Mouse (Mus musculus): ENCODE data around the gene Fcer2a.

Gene Fcer2a

GRCm38 (mm10) chr8:3676131-3676992 lies 17.6 kb downstream of the Fcer2a start, which contains the start of gene Trappc5:
Trappc5 (plus strand) TSS chr8:3676299.
- DNase-seq: peak; percentile 93

- no peak for DNase-seq
Observed at GRCm38 (mm10) chr8:3674671-3675070, 19.3 kb downstream of the Fcer2a start.

- peak; percentile 89 for DNase-seq
Observed at GRCm38 (mm10) chr8:3671980-3672491, 21.9 kb downstream of the Fcer2a start, which contains the start of gene Fcor. Fcor (minus strand) TSS chr8:3672362.

GRCm38 (mm10) chr8:3670388-3670787 lies 23.6 kb downstream of the Fcer2a start:
- DNase-seq: peak; percentile 29

- DNase-seq: no peak
Observed at GRCm38 (mm10) chr8:3665507-3665906, 28.5 kb downstream of the Fcer2a start, which contains the start of gene Mcemp1. Mcemp1 (plus strand) TSS chr8:3665754.

GRCm38 (mm10) chr8:3664405-3664804 lies 29.6 kb downstream of the Fcer2a start:
- DNase-seq: no peak

GRCm38 (mm10) chr8:3660889-3661288 lies 33.1 kb downstream of the Fcer2a start:
- DNase-seq: no peak

- DNase-seq: no peak
Observed at GRCm38 (mm10) chr8:3656725-3657381, 37.1 kb downstream of the Fcer2a start.

GRCm38 (mm10) chr8:3655526-3655925 lies 38.4 kb downstream of the Fcer2a start, which contains the start of gene Retn:
Retn (plus strand) TSS chr8:3655770.
- DNase-seq: no peak

- no peak for DNase-seq
Observed at GRCm38 (mm10) chr8:3654726-3655508, 39.1 kb downstream of the Fcer2a start.

GRCm38 (mm10) chr8:3652845-3653244 lies 41.1 kb downstream of the Fcer2a start:
- DNase-seq: no peak

- no peak for DNase-seq
Observed at GRCm38 (mm10) chr8:3648990-3649389, 45.0 kb downstream of the Fcer2a start.

GRCm38 (mm10) chr8:3648268-3648667 lies 45.7 kb downstream of the Fcer2a start:
- DNase-seq: no peak

GRCm38 (mm10) chr8:3647561-3647960 lies 46.4 kb downstream of the Fcer2a start:
- no peak for DNase-seq

GRCm38 (mm10) chr8:3646824-3647531 lies 47.0 kb downstream of the Fcer2a start:
- no peak for DNase-seq

GRCm38 (mm10) chr8:3645804-3646203 lies 48.2 kb downstream of the Fcer2a start:
- peak; percentile 27 for DNase-seq

All from cerebellum, adult 11-12 months (tissue).